Mouse (Mus musculus): Measurements from ENCODE around the gene Tm9sf1. TPM values are rescaled to one million over a fixed set of nuclear protein-coding genes. Genes with fewer than 3 reads are reported as not detected.

Tm9sf1 gene
- polyA plus RNA-seq, 1 experiment from 2014 or later: 46.8 TPM

DNA sequence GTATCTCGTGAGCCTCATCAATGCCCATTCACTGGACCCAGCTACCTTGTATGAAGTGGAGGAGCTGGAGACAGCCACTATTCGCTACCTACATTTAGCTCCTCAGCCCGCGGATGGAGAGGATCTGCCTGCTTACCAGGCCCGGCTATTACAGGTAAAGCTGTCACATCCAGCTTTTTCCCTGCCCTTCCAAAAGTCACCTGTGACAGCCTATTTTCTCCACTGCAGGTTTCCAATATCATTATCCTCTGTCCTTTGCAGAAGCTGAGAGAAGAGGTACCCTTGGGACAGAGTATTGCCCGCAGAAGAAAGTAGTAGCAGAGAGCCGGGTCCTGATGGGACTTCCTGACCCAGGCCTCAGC lies 40.4 kb downstream of the Tm9sf1 start, which contains the start of gene Irf9:
Irf9 (plus strand) TSS at position 301 of the 362 bp plus-strand sequence.
- H3K4me2 ChIP-seq (ENCODE audit: low read depth, low read length): peak within 1 kb of the TSS; percentile 87
- no peak for ATAC-seq (ENCODE audit: low read depth)
- peaks cover 55% of the 10 kb centered on the region for H3K36me3 ChIP-seq (ENCODE audit: control insufficient read depth, insufficient read depth)
- H3K27me3 ChIP-seq (ENCODE audit: control insufficient read depth, insufficient read depth, low read depth, low read length): no peaks in the 10 kb centered on the region
- H3K9me3 ChIP-seq (replicated peaks; ENCODE audit: control insufficient read depth, low read length): no peaks in the 10 kb centered on the region
- 77% methylated on average over 7 of the region's 7 CpGs for WGBS (ENCODE audit: insufficient replicate concordance)
- H3K4me3 ChIP-seq (ENCODE audit: low read depth, low read length): peak within 1 kb of the TSS; percentile 77
- peak within 1 kb of the TSS; percentile 97 for H3K27ac ChIP-seq (ENCODE audit: low read length)
- H3K4me1 ChIP-seq (ENCODE audit: control insufficient read depth, low read depth, low read length): peaks cover 29% of the 10 kb centered on the region
- H3K9ac ChIP-seq (ENCODE audit: low read depth, low read length): peak within 1 kb of the TSS; percentile 85

GRCm38 (mm10) chr14:55598521-55599390 lies 44.9 kb downstream of the Tm9sf1 start:
- ATAC-seq (ENCODE audit: low read depth): no peak
- H3K9me3 ChIP-seq (replicated peaks; ENCODE audit: control insufficient read depth, low read length): no peaks in the 10 kb centered on the region
- H3K36me3 ChIP-seq (ENCODE audit: control insufficient read depth, insufficient read depth): peaks cover 61% of the 10 kb centered on the region
- peaks cover 12% of the 10 kb centered on the region for H3K4me1 ChIP-seq (ENCODE audit: control insufficient read depth, low read depth, low read length)
- H3K9ac ChIP-seq (ENCODE audit: low read depth, low read length): no peak overlapping the region
- no peak overlapping the region for H3K4me2 ChIP-seq (ENCODE audit: low read depth, low read length)
- no peaks in the 10 kb centered on the region for H3K27me3 ChIP-seq (ENCODE audit: control insufficient read depth, insufficient read depth, low read depth, low read length)
- no peak overlapping the region for H3K27ac ChIP-seq (ENCODE audit: low read length)
- WGBS (ENCODE audit: insufficient replicate concordance): 90% methylated on average over 21 of the region's 21 CpGs
- H3K4me3 ChIP-seq (ENCODE audit: low read depth, low read length): no peak overlapping the region

- H3K4me1 ChIP-seq (ENCODE audit: control insufficient read depth, low read depth, low read length): peaks cover 20% of the 10 kb centered on the region
- no peaks in the 10 kb centered on the region for H3K27me3 ChIP-seq (ENCODE audit: control insufficient read depth, insufficient read depth, low read depth, low read length)
- H3K36me3 ChIP-seq (ENCODE audit: control insufficient read depth, insufficient read depth): peaks cover 52% of the 10 kb centered on the region
- H3K4me3 ChIP-seq (ENCODE audit: low read depth, low read length): no peak overlapping the region
- H3K9me3 ChIP-seq (replicated peaks; ENCODE audit: control insufficient read depth, low read length): no peaks in the 10 kb centered on the region
- 87% methylated on average over 13 of the region's 13 CpGs for WGBS (ENCODE audit: insufficient replicate concordance)
- no peak for ATAC-seq (ENCODE audit: low read depth)
- no peak overlapping the region for H3K4me2 ChIP-seq (ENCODE audit: low read depth, low read length)
- no peak overlapping the region for H3K27ac ChIP-seq (ENCODE audit: low read length)
- H3K9ac ChIP-seq (ENCODE audit: low read depth, low read length): no peak overlapping the region
Observed at GRCm38 (mm10) chr14:55596036-55596690, 47.4 kb downstream of the Tm9sf1 start.

DNA sequence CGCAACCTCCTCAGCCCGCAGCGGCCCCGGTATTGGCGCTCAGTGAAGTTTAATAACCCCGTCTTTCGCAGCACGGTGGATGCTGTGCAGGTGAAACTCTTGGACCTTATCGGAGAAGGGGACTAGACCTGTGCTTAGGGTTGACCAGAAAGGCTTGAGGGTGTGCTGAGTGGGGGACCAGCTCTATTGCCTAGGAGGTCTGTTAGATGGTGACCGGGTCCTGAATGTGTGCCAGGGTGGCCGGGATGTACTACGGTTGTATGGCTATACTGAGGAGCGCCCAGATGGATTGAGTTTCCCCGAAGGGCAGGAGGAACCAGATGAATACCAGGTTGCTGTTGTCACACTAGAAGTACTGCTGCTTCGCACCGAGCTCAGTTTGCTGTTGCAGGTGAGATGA lies 51.4 kb downstream of the Tm9sf1 start:
- ATAC-seq (ENCODE audit: low read depth): no peak
- peaks cover 28% of the 10 kb centered on the region for H3K36me3 ChIP-seq (ENCODE audit: control insufficient read depth, insufficient read depth)
- 3% methylated on average over 16 of the region's 16 CpGs for WGBS (ENCODE audit: insufficient replicate concordance)

DNA sequence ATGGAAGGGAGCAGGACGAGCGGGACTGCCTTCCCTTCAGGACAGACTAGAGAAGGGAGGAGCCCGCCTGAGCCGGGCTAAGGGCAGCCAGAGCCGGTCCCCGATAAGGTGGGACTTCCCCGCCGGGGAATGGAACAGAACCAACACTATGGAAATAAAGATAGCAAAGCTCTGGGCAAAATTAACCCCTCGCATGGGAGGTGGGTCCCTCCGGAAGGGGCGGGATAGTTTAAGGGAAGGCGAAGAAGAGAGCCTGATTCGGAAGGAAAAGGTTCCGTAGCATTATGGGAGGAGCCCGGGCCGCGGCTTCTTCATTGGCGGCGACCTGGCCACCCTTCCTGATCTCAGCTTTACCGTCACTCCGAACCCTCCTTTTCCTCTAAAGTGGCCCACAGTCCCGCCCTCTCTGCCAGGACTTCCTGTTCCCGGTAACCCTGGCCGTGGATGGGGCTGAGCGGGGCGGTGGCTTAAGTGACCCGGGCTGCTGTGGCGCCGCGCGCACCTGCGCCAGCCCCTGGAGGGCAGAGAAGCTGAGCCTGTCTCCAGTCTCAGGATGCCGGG lies 52.2 kb downstream of the Tm9sf1 start, which contains the start of gene Rnf31:
Rnf31 (plus strand) TSS at position 378 of the 561 bp plus-strand sequence.
- Histone ChIP-seq H3K36me3 (ENCODE audit: control insufficient read depth, insufficient read depth) (peaks cover 21% of the 10 kb centered on the region), H3K9me3 (replicated peaks; ENCODE audit: control insufficient read depth, low read length) (no peaks in the 10 kb centered on the region), H3K4me1 (ENCODE audit: control insufficient read depth, low read depth, low read length) (peaks cover 40% of the 10 kb centered on the region), H3K4me2 (ENCODE audit: low read depth, low read length) (peak within 1 kb of the TSS; percentile 95), H3K27me3 (ENCODE audit: control insufficient read depth, insufficient read depth, low read depth, low read length) (no peaks in the 10 kb centered on the region), H3K27ac (ENCODE audit: low read length) (peak within 1 kb of the TSS; percentile 97), H3K9ac (ENCODE audit: low read depth, low read length) (peak within 1 kb of the TSS; percentile 98), H3K4me3 (ENCODE audit: low read depth, low read length) (peak within 1 kb of the TSS; percentile 95)
- peak; percentile 89 for ATAC-seq (ENCODE audit: low read depth)
- WGBS (ENCODE audit: insufficient replicate concordance): under 1% methylated on average over 33 of the region's 33 CpGs

More for the DNA sequence above, 51.4 kb downstream of the Tm9sf1 start:
- peak overlapping the region; percentile 97 for H3K27ac ChIP-seq (ENCODE audit: low read length)
- H3K9ac ChIP-seq (ENCODE audit: low read depth, low read length): peak overlapping the region; percentile 98
- peaks cover 32% of the 10 kb centered on the region for H3K4me1 ChIP-seq (ENCODE audit: control insufficient read depth, low read depth, low read length)
- no peaks in the 10 kb centered on the region for H3K9me3 ChIP-seq (replicated peaks; ENCODE audit: control insufficient read depth, low read length)
- H3K4me3 ChIP-seq (ENCODE audit: low read depth, low read length): peak overlapping the region; percentile 95
- H3K27me3 ChIP-seq (ENCODE audit: control insufficient read depth, insufficient read depth, low read depth, low read length): no peaks in the 10 kb centered on the region
- H3K4me2 ChIP-seq (ENCODE audit: low read depth, low read length): peak overlapping the region; percentile 95

DNA sequence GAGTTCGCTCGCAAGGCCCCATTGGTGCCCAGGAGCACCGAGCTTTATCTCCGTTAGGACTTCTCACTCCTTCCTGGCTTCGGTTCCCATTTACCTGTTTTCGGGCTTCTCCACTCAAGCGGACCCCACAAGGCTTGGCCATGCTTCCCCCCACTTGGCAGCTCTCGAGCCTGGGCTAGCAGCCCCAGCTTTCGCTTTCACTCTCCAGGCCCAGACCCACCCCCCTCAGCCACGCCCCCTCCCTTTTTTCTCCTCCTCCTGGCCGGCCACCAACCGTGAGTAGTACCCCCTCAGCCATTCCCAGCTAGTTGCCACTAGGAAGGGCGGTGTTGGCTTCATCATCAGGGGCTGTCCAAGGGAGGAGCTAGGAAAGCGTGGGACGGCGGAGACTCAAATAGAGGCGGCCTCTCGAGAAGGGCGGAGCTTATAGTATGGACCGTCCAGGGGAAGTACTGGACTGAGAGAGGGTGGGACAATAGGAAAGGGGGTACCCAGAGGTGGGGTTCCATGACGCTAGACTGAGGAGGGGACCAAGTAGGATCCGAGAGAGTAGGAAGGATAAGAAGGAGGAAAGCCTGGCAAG lies 52.8 kb downstream of the Tm9sf1 start, which contains the start of gene Psme2:
Psme2 (minus strand) TSS at position 366 of the 583 bp plus-strand sequence.
- Histone ChIP-seq H3K9ac (ENCODE audit: low read depth, low read length) (peak within 1 kb of the TSS; percentile 98), H3K27ac (ENCODE audit: low read length) (peak within 1 kb of the TSS; percentile 97), H3K4me2 (ENCODE audit: low read depth, low read length) (peak within 1 kb of the TSS; percentile 95), H3K4me1 (ENCODE audit: control insufficient read depth, low read depth, low read length) (peaks cover 45% of the 10 kb centered on the region), H3K36me3 (ENCODE audit: control insufficient read depth, insufficient read depth) (peaks cover 16% of the 10 kb centered on the region), H3K4me3 (ENCODE audit: low read depth, low read length) (peak within 1 kb of the TSS; percentile 95), H3K9me3 (replicated peaks; ENCODE audit: control insufficient read depth, low read length) (no peaks in the 10 kb centered on the region), H3K27me3 (ENCODE audit: control insufficient read depth, insufficient read depth, low read depth, low read length) (no peaks in the 10 kb centered on the region)
- under 1% methylated on average over 22 of the region's 22 CpGs for WGBS (ENCODE audit: insufficient replicate concordance)
- peak; percentile 87 for ATAC-seq (ENCODE audit: low read depth)

GRCm38 (mm10) chr14:55589771-55590448 lies 53.7 kb downstream of the Tm9sf1 start:
- WGBS (ENCODE audit: insufficient replicate concordance): 62% methylated on average over 11 of the region's 11 CpGs
- peak overlapping the region; percentile 98 for H3K9ac ChIP-seq (ENCODE audit: low read depth, low read length)
- H3K4me1 ChIP-seq (ENCODE audit: control insufficient read depth, low read depth, low read length): peaks cover 52% of the 10 kb centered on the region
- no peak for ATAC-seq (ENCODE audit: low read depth)
- H3K9me3 ChIP-seq (replicated peaks; ENCODE audit: control insufficient read depth, low read length): no peaks in the 10 kb centered on the region
- H3K27ac ChIP-seq (ENCODE audit: low read length): peak overlapping the region; percentile 97
- no peaks in the 10 kb centered on the region for H3K27me3 ChIP-seq (ENCODE audit: control insufficient read depth, insufficient read depth, low read depth, low read length)
- H3K4me2 ChIP-seq (ENCODE audit: low read depth, low read length): peak overlapping the region; percentile 95
- H3K36me3 ChIP-seq (ENCODE audit: control insufficient read depth, insufficient read depth): peaks cover 6% of the 10 kb centered on the region
- peak overlapping the region; percentile 95 for H3K4me3 ChIP-seq (ENCODE audit: low read depth, low read length)

GRCm38 (mm10) chr14:55589271-55589670 lies 54.3 kb downstream of the Tm9sf1 start:
- Histone ChIP-seq H3K36me3 (ENCODE audit: control insufficient read depth, insufficient read depth) (peaks cover 2% of the 10 kb centered on the region), H3K4me1 (ENCODE audit: control insufficient read depth, low read depth, low read length) (peaks cover 59% of the 10 kb centered on the region), H3K27ac (ENCODE audit: low read length) (no peak overlapping the region)

More at GRCm38 (mm10) chr14:55589271-55589670, 54.3 kb downstream of the Tm9sf1 start:
- H3K4me2 ChIP-seq (ENCODE audit: low read depth, low read length): no peak overlapping the region
- 82% methylated on average over 5 of the region's 5 CpGs for WGBS (ENCODE audit: insufficient replicate concordance)
- no peak overlapping the region for H3K9ac ChIP-seq (ENCODE audit: low read depth, low read length)
- H3K9me3 ChIP-seq (replicated peaks; ENCODE audit: control insufficient read depth, low read length): no peaks in the 10 kb centered on the region
- H3K27me3 ChIP-seq (ENCODE audit: control insufficient read depth, insufficient read depth, low read depth, low read length): no peaks in the 10 kb centered on the region
- no peak overlapping the region for H3K4me3 ChIP-seq (ENCODE audit: low read depth, low read length)
- ATAC-seq (ENCODE audit: low read depth): no peak

All from liver, embryonic 16.5 days (tissue).